Comparison of ENCODE assay signal across 8 mouse cellular contexts in the genomic region with DNA sequence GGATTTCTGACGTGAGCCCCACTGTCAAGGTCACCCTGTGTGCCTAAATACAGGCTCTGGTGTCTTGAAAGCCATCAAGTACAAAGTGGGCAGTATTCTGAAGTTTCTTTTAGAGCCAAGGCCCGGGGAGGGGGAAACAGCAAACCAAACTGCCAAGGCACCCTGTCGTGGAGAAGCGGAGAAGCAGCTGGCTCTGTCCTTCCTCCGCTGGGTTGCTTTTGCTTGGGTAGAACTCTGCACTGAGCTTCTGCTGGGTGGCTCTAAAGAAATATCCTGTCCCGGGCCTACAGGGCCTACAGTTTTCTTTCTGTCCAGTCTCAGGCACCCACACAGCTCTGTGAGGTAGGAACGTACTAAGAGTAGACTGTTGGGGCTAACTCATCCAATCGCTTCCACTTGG. TPM values are rescaled to one million over a fixed set of nuclear protein-coding genes. Genes with fewer than 3 reads are reported as not detected.
DNase-seq lines count a peak whose midpoint lies in the region; ATAC-seq and TF ChIP-seq lines count a peak whose summit lies in the region.

No protein-coding gene starts in this region.

- H3K9me3 ChIP-seq in midbrain, embryonic 11.5 days (ENCODE audit: control insufficient read depth, low read length), result no peaks in the 10 kb centered on the region
- no peaks in the 10 kb centered on the region for H3K9me3 ChIP-seq in midbrain, embryonic 16.5 days (replicated peaks; ENCODE audit: control insufficient read depth, low read length, poor library complexity, severe bottlenecking)
- no peaks in the 10 kb centered on the region for H3K9me3 ChIP-seq in limb, embryonic 14.5 days (ENCODE audit: control insufficient read depth, low read length)

- intact Hi-C loops in gastrocnemius, adult 2 months (cut with DNase I), result loop anchor here (2.0 to 10.0 kb wide), 2 partner anchors 162 to 348 kb away; no protein-coding TSS in a partner anchor
- intact Hi-C loops in gastrocnemius, postnatal 36 days (cut with DNase I), result loop anchor here (5.0 kb wide), 1 partner anchor 160 kb away; a partner anchor contains a TSS

- no peak for ATAC-seq in midbrain, embryonic 11.5 days (ENCODE audit: low FRiP score)
- ATAC-seq in midbrain, embryonic 16.5 days, result no peak
- ATAC-seq in limb, embryonic 14.5 days (ENCODE audit: low FRiP score, low read depth), result peak; percentile 7; the same call in 1 of the 2 replicates

- H3K4me1 ChIP-seq in midbrain, embryonic 11.5 days (ENCODE audit: control insufficient read depth, insufficient read depth, low read length), result peaks cover 8% of the 10 kb centered on the region; the same call in 1 of the 2 replicates
- H3K4me1 ChIP-seq in midbrain, embryonic 16.5 days (ENCODE audit: control insufficient read depth, insufficient read depth, low read length), result no peaks in the 10 kb centered on the region
- peaks cover 21% of the 10 kb centered on the region for H3K4me1 ChIP-seq in limb, embryonic 14.5 days (ENCODE audit: control insufficient read depth, insufficient read depth, low read length)

- H3K9ac ChIP-seq in midbrain, embryonic 11.5 days (ENCODE audit: low read length), result peak overlapping the region; percentile 26
- no peak overlapping the region for H3K9ac ChIP-seq in midbrain, embryonic 16.5 days (ENCODE audit: low read depth, low read length)
- H3K9ac ChIP-seq in limb, embryonic 14.5 days (ENCODE audit: low read depth, low read length, severe bottlenecking), result peak overlapping the region; percentile 63

- no peak overlapping the region for H3K4me2 ChIP-seq in midbrain, embryonic 11.5 days
- no peak overlapping the region for H3K4me2 ChIP-seq in midbrain, embryonic 16.5 days (ENCODE audit: low read length)
- H3K4me2 ChIP-seq in limb, embryonic 14.5 days (replicated peaks; ENCODE audit: low read depth, low read length, severe bottlenecking), result peak overlapping the region; percentile 78; the same call in 1 of the 2 replicates

- H3K36me3 ChIP-seq in midbrain, embryonic 11.5 days (ENCODE audit: control insufficient read depth, insufficient read depth, low read length), result peaks cover 5% of the 10 kb centered on the region; the same call in 1 of the 2 replicates
- 0 out of 2 replicates have a peak, but pooled peaks cover 7% of the 10 kb centered on the region for H3K36me3 ChIP-seq in midbrain, embryonic 16.5 days (ENCODE audit: control insufficient read depth, insufficient read depth, low read length)
- peaks cover 30% of the 10 kb centered on the region for H3K36me3 ChIP-seq in limb, embryonic 14.5 days (ENCODE audit: control insufficient read depth, insufficient read depth, low read length)

- peak overlapping the region; percentile 82 for H3K4me3 ChIP-seq in gastrocnemius, adult 2 months
- H3K4me3 ChIP-seq in midbrain, embryonic 11.5 days (ENCODE audit: low read depth, low read length), result no peak overlapping the region
- H3K4me3 ChIP-seq in midbrain, embryonic 16.5 days (ENCODE audit: low read depth, low read length), result no peak overlapping the region
- no peak overlapping the region for H3K4me3 ChIP-seq in limb, embryonic 14.5 days (replicated peaks; ENCODE audit: low read length)

- TF ChIP-seq POLR2A in limb, embryonic 14.5 days (IDR thresholded peaks at IDR 0.05; ENCODE audit: borderline replicate concordance, extremely low read depth, insufficient read depth, insufficient read length), result no peak

- H3K27me3 ChIP-seq in midbrain, embryonic 11.5 days (ENCODE audit: control insufficient read depth, insufficient read depth, low read length), result no peaks in the 10 kb centered on the region
- H3K27me3 ChIP-seq in midbrain, embryonic 16.5 days (ENCODE audit: control insufficient read depth, insufficient read depth, low read depth, low read length), result no peaks in the 10 kb centered on the region
- H3K27me3 ChIP-seq in limb, embryonic 14.5 days (ENCODE audit: control insufficient read depth, insufficient read depth, low read length), result no peaks in the 10 kb centered on the region

- DNase-seq in gastrocnemius, adult 2 months, result no peak
- DNase-seq in gastrocnemius, postnatal 36 days, result no peak
- peak; percentile 89 for DNase-seq in midbrain, embryonic 11.5 days (ENCODE audit: low spot score, missing footprints)
- DNase-seq in limb, embryonic 14.5 days (ENCODE audit: low spot score), result no peak
- peak; percentile 77 for DNase-seq in thymus, postnatal 14 days
- DNase-seq in frontal cortex, adult 2 months (ENCODE audit: extremely low spot score in 1 of 2, low spot score in 1 of 2), result no peak
- no peak for DNase-seq in gastrocnemius, postnatal 10 days

- TF ChIP-seq CTCF in gastrocnemius, adult 2 months (IDR thresholded peaks at IDR 0.05), result no peak

- H3K27ac ChIP-seq in gastrocnemius, adult 2 months, result peak overlapping the region; percentile 89
- no peak overlapping the region for H3K27ac ChIP-seq in midbrain, embryonic 11.5 days (ENCODE audit: low read depth, low read length)
- H3K27ac ChIP-seq in midbrain, embryonic 16.5 days (ENCODE audit: low read length), result no peak overlapping the region
- H3K27ac ChIP-seq in limb, embryonic 14.5 days (replicated peaks; ENCODE audit: low read depth, low read length), result peak overlapping the region; percentile 80

- WGBS in midbrain, embryonic 11.5 days, result 77% methylated on average over 8 of the region's 8 CpGs
- 72% methylated on average over 8 of the region's 8 CpGs for WGBS in midbrain, embryonic 16.5 days
- WGBS in limb, embryonic 14.5 days, result 61% methylated on average over 8 of the region's 8 CpGs

RNA-seq across cellular contexts. Expression of a gene that starts 0.5 kb away (rescaled TPM):
- 1 to 10 TPM; 1.5 to 1.6 TPM for total RNA-seq in gastrocnemius, adult 2 months (2021)
- total RNA-seq in gastrocnemius, postnatal 36 days (2021), result 1 to 10 TPM; 1.8 to 2.6 TPM
- 1.7 and 1.8 TPM in 2 replicates for polyA plus RNA-seq in midbrain, embryonic 11.5 days (2014; fragmentation: Nextera tagmentation; extraction: Ambion mirVana)
- 6.1 and 6.8 TPM in 2 replicates for polyA plus RNA-seq in midbrain, embryonic 16.5 days (2015; fragmentation: Nextera tagmentation; extraction: Ambion mirVana)
- polyA plus RNA-seq in limb, embryonic 14.5 days (2012; rRNA removed), result 14.6 and 15.5 TPM in 2 replicates
- polyA plus RNA-seq in limb, embryonic 14.5 days (2014; fragmentation: Nextera tagmentation; extraction: Ambion mirVana), result 10.0 and 12.7 TPM in 2 replicates
- 5.6 and 5.9 TPM in 2 replicates for polyA plus RNA-seq in frontal cortex, adult 2 months (2012; rRNA removed)
- 1 to 10 TPM; 3.6 to 7.5 TPM for total RNA-seq in gastrocnemius, postnatal 10 days (2021)

RNA-seq across cellular contexts. Expression of a gene that starts 25.4 kb away (rescaled TPM):
- 10 to 100 TPM; 29.1 to 30.7 TPM for total RNA-seq in gastrocnemius, adult 2 months (2021)
- total RNA-seq in gastrocnemius, postnatal 36 days (2021), result 10 to 100 TPM; 24.4 to 31.1 TPM
- polyA plus RNA-seq in midbrain, embryonic 11.5 days (2014; fragmentation: Nextera tagmentation; extraction: Ambion mirVana), result 1.7 and 1.8 TPM in 2 replicates
- polyA plus RNA-seq in midbrain, embryonic 16.5 days (2015; fragmentation: Nextera tagmentation; extraction: Ambion mirVana), result 1.2 and 1.6 TPM in 2 replicates
- 29.2 and 37.9 TPM in 2 replicates for polyA plus RNA-seq in limb, embryonic 14.5 days (2012; rRNA removed)
- polyA plus RNA-seq in limb, embryonic 14.5 days (2014; fragmentation: Nextera tagmentation; extraction: Ambion mirVana), result 3.7 and 4.2 TPM in 2 replicates
- 21.2 and 22.9 TPM in 2 replicates for polyA plus RNA-seq in frontal cortex, adult 2 months (2012; rRNA removed)
- 10 to 100 TPM; 30.2 to 31.5 TPM for total RNA-seq in gastrocnemius, postnatal 10 days (2021)

RNA-seq across cellular contexts. Expression of a gene that starts 30.2 kb away (rescaled TPM):
- total RNA-seq in gastrocnemius, adult 2 months (2021), result 10 to 100 TPM; 12.9 to 13.9 TPM
- total RNA-seq in gastrocnemius, postnatal 36 days (2021), result 10 to 100 TPM; 12.4 to 16.7 TPM
- polyA plus RNA-seq in midbrain, embryonic 11.5 days (2014; fragmentation: Nextera tagmentation; extraction: Ambion mirVana), result 24.6 and 30.2 TPM in 2 replicates
- 40.4 and 42.1 TPM in 2 replicates for polyA plus RNA-seq in midbrain, embryonic 16.5 days (2015; fragmentation: Nextera tagmentation; extraction: Ambion mirVana)
- 79.1 and 97.1 TPM in 2 replicates for polyA plus RNA-seq in limb, embryonic 14.5 days (2012; rRNA removed)
- 37.5 and 37.7 TPM in 2 replicates for polyA plus RNA-seq in limb, embryonic 14.5 days (2014; fragmentation: Nextera tagmentation; extraction: Ambion mirVana)
- polyA plus RNA-seq in frontal cortex, adult 2 months (2012; rRNA removed), result 135 and 144 TPM in 2 replicates
- 10 to 100 TPM; 24.6 to 26.6 TPM for total RNA-seq in gastrocnemius, postnatal 10 days (2021)

Comparison
In these comparisons a context has a peak if more than half of its experiments do, and no peak if none do; other contexts are left out.
1. DNase-seq: peak in midbrain, embryonic 11.5 days (single experiment) and thymus, postnatal 14 days (single experiment); none in gastrocnemius, adult 2 months (single experiment), gastrocnemius, postnatal 36 days (0 of 2), limb, embryonic 14.5 days (single experiment), frontal cortex, adult 2 months (0 of 2) and gastrocnemius, postnatal 10 days (single experiment).
2. H3K27ac ChIP-seq: peak in gastrocnemius, adult 2 months (single experiment) and limb, embryonic 14.5 days (single experiment); none in midbrain, embryonic 11.5 days (single experiment) and midbrain, embryonic 16.5 days (single experiment).